Mouse (Mus musculus) myocyte (in vitro differentiated cells): ENCODE results near the gene Zfp771. TPM values are rescaled to one million over a fixed set of nuclear protein-coding genes. Genes with fewer than 3 reads are reported as not detected.

Experiments
- H3K27me3 ChIP-seq: one replicate; pipeline ENCODE4 v1.6.1; 2011; ENCODE audit not compliant: control insufficient read depth, insufficient read depth, insufficient read length
- H3K36me3 ChIP-seq: one replicate; pipeline ENCODE4 v1.6.1; 2011; ENCODE audit not compliant: control insufficient read depth, insufficient read depth
- H3K4me2 ChIP-seq: one replicate; pipeline ENCODE4 v1.6.1; 2011; ENCODE audit warnings: low read depth, control low read depth
- H3K4me3 ChIP-seq: one replicate; pipeline ENCODE4 v1.5.1; 2011; ENCODE audit warnings: mild to moderate bottlenecking, control low read depth, moderate library complexity
- H3K79me2 ChIP-seq: one replicate; pipeline ENCODE4 v1.6.1; 2011; ENCODE audit not compliant: control insufficient read depth, insufficient read depth
- H3ac ChIP-seq: one replicate; pipeline ENCODE4 v1.6.1; 2011; ENCODE audit not compliant: control insufficient read depth, insufficient read length
- CEBPB ChIP-seq: IDR thresholded peaks from 2 replicates; pipeline ENCODE4 v1.6.1; 2011; ENCODE audit warnings: mild to moderate bottlenecking, moderate library complexity; ENCODE audit not compliant: poor library complexity, insufficient read depth, severe bottlenecking
- E2F4 ChIP-seq: IDR thresholded peaks from one replicate; pipeline ENCODE4 v1.6.1; 2011; ENCODE audit warnings: mild to moderate bottlenecking, control low read depth, moderate library complexity; ENCODE audit not compliant: insufficient read depth
- MAX ChIP-seq: IDR thresholded peaks from one replicate; pipeline ENCODE4 v1.6.1; 2011; ENCODE audit warnings: low read depth, mild to moderate bottlenecking, control low read depth
- MYOD1 ChIP-seq, 3 experiments: IDR thresholded peaks; one replicate each; pipeline ENCODE4 v1.6.1; 2011; ENCODE audit warnings: control low read depth in 2 of 3, low read depth in 2 of 3, mild to moderate bottlenecking in 2 of 3, moderate library complexity in 1 of 3; ENCODE audit not compliant: insufficient read length in 2 of 3, control insufficient read depth in 1 of 3
- MYOG ChIP-seq, 3 experiments: IDR thresholded peaks; one replicate each; pipeline ENCODE4 v1.6.1; 2011; ENCODE audit warnings: control low read depth in 2 of 3, low read depth in 2 of 3, mild to moderate bottlenecking in 2 of 3; ENCODE audit not compliant: insufficient read length in 2 of 3, control insufficient read depth in 1 of 3, insufficient read depth in 1 of 3
- POLR2A ChIP-seq: IDR thresholded peaks from one replicate; pipeline ENCODE4 v1.6.1; 2011; ENCODE audit warnings: low read depth, mild to moderate bottlenecking, control low read depth, moderate library complexity; ENCODE audit not compliant: insufficient read length
- POLR2AphosphoS2 ChIP-seq: IDR thresholded peaks from one replicate; pipeline ENCODE4 v1.6.1; 2011; ENCODE audit warnings: low read depth, control low read depth; ENCODE audit not compliant: insufficient read length
- REST ChIP-seq: IDR thresholded peaks from one replicate; pipeline ENCODE4 v1.6.1; 2011; ENCODE audit warnings: mild to moderate bottlenecking, control low read depth, moderate library complexity; ENCODE audit not compliant: insufficient read depth, insufficient read length
- SRF ChIP-seq: IDR thresholded peaks from one replicate; pipeline ENCODE4 v1.6.1; 2011; ENCODE audit warnings: low read depth; ENCODE audit not compliant: control insufficient read depth, insufficient read length
- TCF12 ChIP-seq: IDR thresholded peaks from one replicate; pipeline ENCODE4 v1.6.1; 2011; ENCODE audit warnings: mild to moderate bottlenecking, control low read depth; ENCODE audit not compliant: poor library complexity, insufficient read depth, severe bottlenecking
- TCF3 ChIP-seq: IDR thresholded peaks from one replicate; pipeline ENCODE4 v1.6.1; 2011; ENCODE audit warnings: low read depth, control low read depth; ENCODE audit not compliant: insufficient read length
- USF1 ChIP-seq: IDR thresholded peaks from one replicate; pipeline ENCODE4 v1.6.1; 2011; ENCODE audit warnings: low read depth, mild to moderate bottlenecking, control low read depth, moderate library complexity
- polyA plus RNA-seq: library from polyadenylated mRNA; unstranded; fragments of >200 nt; fragmentation: generic; extraction: Trizol; gene quantifications from one replicate; pipeline ENCODE4 v1.2.1, GENCODE M21; 2012; ENCODE audit warnings: missing spikeins

The Zfp771 gene
- polyA plus RNA-seq, 1 experiment: 34.9 TPM

GRCm38 (mm10) chr7:127220440-127220839 lies 23.6 kb upstream of the Zfp771 start:
- H3ac ChIP-seq: no peak overlapping the region
- no peak overlapping the region for H3K4me2 ChIP-seq
- H3K4me3 ChIP-seq: no peak overlapping the region
- TF ChIP-seq MYOG (IDR thresholded peaks at IDR 0.05; ENCODE audit: control insufficient read depth in 1 of 3, insufficient read depth in 1 of 3, insufficient read length in 2 of 3, low read depth in 2 of 3): no peak
- no peak for TF ChIP-seq TCF3
- TF ChIP-seq MAX: no peak
- TF ChIP-seq REST: no peak
- no peak for TF ChIP-seq USF1
- no peak for TF ChIP-seq SRF
- TF ChIP-seq MYOD1 (IDR thresholded peaks at IDR 0.05; ENCODE audit: control insufficient read depth in 1 of 3, insufficient read length in 2 of 3, low read depth in 2 of 3): no peak
- no peak for TF ChIP-seq POLR2AphosphoS2
- TF ChIP-seq TCF12: no peak
- no peak for TF ChIP-seq POLR2A
- TF ChIP-seq E2F4: no peak
- no peak for TF ChIP-seq CEBPB
- H3K36me3 ChIP-seq: no peaks in the 10 kb centered on the region
- no peaks in the 10 kb centered on the region for H3K79me2 ChIP-seq
- no peaks in the 10 kb centered on the region for H3K27me3 ChIP-seq

GRCm38 (mm10) chr7:127223106-127223505 lies 21.0 kb upstream of the Zfp771 start:
- Histone ChIP-seq H3K27me3 (no peaks in the 10 kb centered on the region), H3K4me3 (no peak overlapping the region), H3K36me3 (no peaks in the 10 kb centered on the region), H3K4me2 (no peak overlapping the region), H3ac (no peak overlapping the region), H3K79me2 (no peaks in the 10 kb centered on the region)
- no peak for TF ChIP-seq POLR2AphosphoS2
- no peak for TF ChIP-seq TCF3
- TF ChIP-seq E2F4: no peak
- TF ChIP-seq MYOD1 (IDR thresholded peaks at IDR 0.05; ENCODE audit: control insufficient read depth in 1 of 3, insufficient read length in 2 of 3, low read depth in 2 of 3): no peak
- TF ChIP-seq POLR2A: no peak
- TF ChIP-seq MYOG (IDR thresholded peaks at IDR 0.05; ENCODE audit: control insufficient read depth in 1 of 3, insufficient read depth in 1 of 3, insufficient read length in 2 of 3, low read depth in 2 of 3): no peak
- TF ChIP-seq REST: no peak
- TF ChIP-seq CEBPB: no peak
- TF ChIP-seq USF1: no peak
- no peak for TF ChIP-seq TCF12

GRCm38 (mm10) chr7:127223515-127224478 lies 20.3 kb upstream of the Zfp771 start:
- no peaks in the 10 kb centered on the region for H3K36me3 ChIP-seq
- TF ChIP-seq POLR2A (no peak), TCF3 (no peak), MYOD1 (IDR thresholded peaks at IDR 0.05; ENCODE audit: control insufficient read depth in 1 of 3, insufficient read length in 2 of 3, low read depth in 2 of 3) (no peak), USF1 (no peak), TCF12 (no peak), MAX (no peak), SRF (no peak), POLR2AphosphoS2 (no peak), MYOG (IDR thresholded peaks at IDR 0.05; ENCODE audit: control insufficient read depth in 1 of 3, insufficient read depth in 1 of 3, insufficient read length in 2 of 3, low read depth in 2 of 3) (no peak), REST (no peak), E2F4 (no peak), CEBPB (no peak)
- no peak overlapping the region for H3K4me2 ChIP-seq
- H3K79me2 ChIP-seq: no peaks in the 10 kb centered on the region
- H3K27me3 ChIP-seq: no peaks in the 10 kb centered on the region
- H3ac ChIP-seq: no peak overlapping the region
- no peak overlapping the region for H3K4me3 ChIP-seq

DNA sequence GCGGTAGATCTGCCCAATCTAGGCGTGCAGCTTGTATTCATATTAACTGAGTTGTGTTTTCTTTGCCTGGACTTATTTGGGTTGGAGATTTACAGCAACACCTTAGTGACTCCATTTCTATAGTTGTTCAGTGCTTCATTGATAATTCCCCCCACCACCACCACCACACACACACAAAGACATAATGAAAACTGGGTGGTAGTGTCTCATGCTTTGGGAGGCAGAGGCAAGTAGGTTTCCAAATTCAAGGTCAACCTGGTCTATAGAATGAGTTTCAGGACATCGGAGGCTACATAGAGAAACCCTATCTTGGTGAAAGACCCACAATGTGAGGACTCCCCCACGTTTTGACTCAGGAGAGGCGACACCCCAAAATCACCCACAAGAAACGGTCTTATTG lies 19.5 kb upstream of the Zfp771 start:
- H3ac ChIP-seq: no peak overlapping the region
- H3K79me2 ChIP-seq: no peaks in the 10 kb centered on the region
- peaks cover 4% of the 10 kb centered on the region for H3K36me3 ChIP-seq
- H3K4me3 ChIP-seq: no peak overlapping the region
- no peak for TF ChIP-seq TCF3
- TF ChIP-seq MAX: no peak
- no peak for TF ChIP-seq SRF
- TF ChIP-seq TCF12: no peak
- no peak for TF ChIP-seq MYOD1 (IDR thresholded peaks at IDR 0.05; ENCODE audit: control insufficient read depth in 1 of 3, insufficient read length in 2 of 3, low read depth in 2 of 3)
- no peak for TF ChIP-seq E2F4
- H3K27me3 ChIP-seq: no peaks in the 10 kb centered on the region
- no peak overlapping the region for H3K4me2 ChIP-seq
